Mouse (Mus musculus) C2C12 (cell line): ENCODE data around the gene Isoc2b.

Source experiments
- CTCF ChIP-seq: IDR thresholded peaks from one replicate; pipeline ENCODE4 v1.5.1; 2011; ENCODE audit not compliant: control insufficient read depth, insufficient read depth, insufficient read length
- MAX ChIP-seq: IDR thresholded peaks from one replicate; pipeline ENCODE4 v1.6.1; 2011; ENCODE audit warnings: mild to moderate bottlenecking, control low read depth
- MYOD1 ChIP-seq: IDR thresholded peaks from one replicate; pipeline ENCODE4 v1.6.1; 2011; ENCODE audit warnings: low read depth; ENCODE audit not compliant: control insufficient read depth, insufficient read length
- MYOG ChIP-seq: IDR thresholded peaks from one replicate; pipeline ENCODE4 v1.6.1; 2011; ENCODE audit not compliant: control insufficient read depth, insufficient read length; ENCODE audit errors: extremely low read depth
- USF1 ChIP-seq: IDR thresholded peaks from one replicate; pipeline ENCODE4 v1.6.1; 2011; ENCODE audit warnings: low read depth, mild to moderate bottlenecking, control low read depth, moderate library complexity

- TF ChIP-seq USF1 (no peak), MAX (no peak), MYOG (no peak), CTCF (no peak), MYOD1 (no peak)
Measured at GRCm38 (mm10) chr7:4850621-4851314, 19.3 kb downstream of the Isoc2b start.
